Comparison of ENCODE assay signal across 22 mouse cellular contexts in genomic region chr19:47031770-47032169, GRCm38 (mm10). TPM values are rescaled to one million over a fixed set of nuclear protein-coding genes. Genes with fewer than 3 reads are reported as not detected.
"Had no signal": no experiment of that assay in that cellular context is flagged by ENCODE, and none has a peak within 500 bp of the region (broad histone marks: within the 10 kb centered on the region; RNA-seq: fewer than 3 reads in every experiment).

No protein-coding gene starts in this region.

- H3K27me3 ChIP-seq: lung, embryonic 15.5 days; midbrain, embryonic 13.5 days; midbrain, embryonic 15.5 days; neural tube, embryonic 13.5 days; neural tube, embryonic 15.5 days; stomach, embryonic 15.5 days had no signal

- H3K9ac ChIP-seq: liver, postnatal 0 days; lung, embryonic 15.5 days; midbrain, embryonic 13.5 days; midbrain, embryonic 15.5 days; neural tube, embryonic 13.5 days; neural tube, embryonic 15.5 days; stomach, embryonic 15.5 days had no signal

- DNase-seq: liver, postnatal 0 days; lung, adult 2 months; lung, postnatal 14 days; lung, postnatal 36 days; retina, postnatal 1 day; right cerebral cortex, postnatal 14 days; thymus, adult 2 months; thymus, postnatal 25 days; thymus, postnatal 4 days had no signal

- H3K4me1 ChIP-seq: lung, embryonic 15.5 days; midbrain, embryonic 15.5 days; neural tube, embryonic 13.5 days; neural tube, embryonic 15.5 days; stomach, embryonic 15.5 days had no signal

- H3K4me3 ChIP-seq: lung, embryonic 15.5 days; megakaryocyte, embryonic 14.5 days; midbrain, embryonic 13.5 days; midbrain, embryonic 15.5 days; neural tube, embryonic 13.5 days; neural tube, embryonic 15.5 days; stomach, embryonic 15.5 days had no signal

- H3K4me2 ChIP-seq: lung, embryonic 15.5 days; midbrain, embryonic 11.5 days; midbrain, embryonic 13.5 days; midbrain, embryonic 15.5 days; neural tube, embryonic 13.5 days; neural tube, embryonic 15.5 days; stomach, embryonic 15.5 days had no signal

- H3K27ac ChIP-seq: lung, embryonic 15.5 days; macrophage; midbrain, embryonic 13.5 days; midbrain, embryonic 15.5 days; neural tube, embryonic 13.5 days; neural tube, embryonic 15.5 days; stomach, embryonic 15.5 days; stomach, postnatal 0 days had no signal

- ATAC-seq: liver, postnatal 0 days; lung, postnatal 0 days; midbrain, embryonic 13.5 days; midbrain, embryonic 15.5 days had no signal

- H3K9me3 ChIP-seq: lung, embryonic 15.5 days; megakaryocyte, embryonic 14.5 days; midbrain, embryonic 13.5 days; midbrain, embryonic 15.5 days; neural tube, embryonic 13.5 days; neural tube, embryonic 15.5 days; stomach, embryonic 15.5 days had no signal

RNA-seq across cellular contexts. Expression of gene Ina, which starts 17.3 kb away (rescaled TPM):
- total RNA-seq: megakaryocyte progenitor cell, adult 5-6 weeks; monocyte, adult 5-6 weeks had no signal
- polyA plus RNA-seq: liver, postnatal 0 days; macrophage had no signal
